Mouse (Mus musculus) forebrain, embryonic 13.5 days (tissue): Measurements from ENCODE around the gene Dazap2. TPM values are rescaled to one million over a fixed set of nuclear protein-coding genes. Genes with fewer than 3 reads are reported as not detected.

ENCODE experiments used
- ATAC-seq: fragments of 200-750 bp; cut with Nextera tagmentation; 2 replicates; pipeline ENCODE4 v1.8.0; 2017
- H3K27ac ChIP-seq: fragments of 300-500 bp; sonication (generic); 2 replicates; pipeline ENCODE4 v1.5.1; 2015; ENCODE audit warnings: inconsistent platforms, mild to moderate bottlenecking, moderate library complexity
- H3K27me3 ChIP-seq: fragments of 300-500 bp; sonication (generic); 2 replicates; pipeline ENCODE4 v1.6.1; 2015; ENCODE audit warnings: mild to moderate bottlenecking, inconsistent platforms
- H3K36me3 ChIP-seq: fragments of 300-500 bp; sonication (generic); 2 replicates; pipeline ENCODE4 v1.6.1; 2015; ENCODE audit warnings: mild to moderate bottlenecking, inconsistent platforms; ENCODE audit not compliant: poor library complexity, severe bottlenecking
- H3K4me1 ChIP-seq: fragments of 300-500 bp; sonication (generic); 2 replicates; pipeline ENCODE4 v1.6.1; 2015; ENCODE audit warnings: inconsistent platforms
- H3K4me2 ChIP-seq: fragments of 300-500 bp; sonication (generic); 2 replicates; pipeline ENCODE4 v1.6.1; 2015; ENCODE audit warnings: inconsistent platforms, mild to moderate bottlenecking, moderate library complexity
- H3K4me3 ChIP-seq: fragments of 300-500 bp; sonication (generic); 2 replicates; pipeline ENCODE4 v1.5.1; 2015; ENCODE audit warnings: mild to moderate bottlenecking, inconsistent platforms
- H3K9ac ChIP-seq: fragments of 300-500 bp; sonication (generic); 2 replicates; pipeline ENCODE4 v1.6.1; 2015; ENCODE audit warnings: mild to moderate bottlenecking, inconsistent platforms
- H3K9me3 ChIP-seq: fragments of 300-500 bp; sonication (generic); replicated peaks from 2 replicates; pipeline ENCODE4 v1.6.1; 2016; ENCODE audit warnings: inconsistent platforms
- WGBS: fragments of 180-500 bp; shearing (Covaris S2); methylation state at CpG from one replicate; pipeline ENCODE4 v1.1.7; 2015; 5-methylcytosine and 5-hydroxymethylcytosine counted together
- microRNA-seq: library from miRNA; unstranded; fragments of <30 nt; microRNA quantifications from one replicate; pipeline ENCODE4, GENCODE M21; 2016
- polyA plus RNA-seq: library from polyadenylated mRNA; unstranded; fragments of >200 nt; fragmentation: Nextera tagmentation; extraction: Ambion mirVana; gene quantifications from 2 replicates; pipeline ENCODE4 v1.2.1, GENCODE M21; 2015

The Dazap2 gene
- polyA plus RNA-seq, 1 experiment from 2014 or later, result 192 TPM

- no peak overlapping the region for H3K4me2 ChIP-seq
- H3K4me1 ChIP-seq, result no peaks in the 10 kb centered on the region
- H3K4me3 ChIP-seq, result no peak overlapping the region
- H3K9ac ChIP-seq, result no peak overlapping the region
- no peak for ATAC-seq
- WGBS, result 85% methylated on average over 5 of the region's 5 CpGs
- no peaks in the 10 kb centered on the region for H3K27me3 ChIP-seq
- no peaks in the 10 kb centered on the region for H3K36me3 ChIP-seq
- no peak overlapping the region for H3K27ac ChIP-seq
- no peaks in the 10 kb centered on the region for H3K9me3 ChIP-seq
Observed at GRCm38 (mm10) chr15:100667871-100668545, 52.9 kb downstream of the Dazap2 start.

- no peaks in the 10 kb centered on the region for H3K36me3 ChIP-seq
- H3K4me2 ChIP-seq, result no peak within 1 kb of the TSS
- no peak within 1 kb of the TSS for H3K27ac ChIP-seq
- no peak within 1 kb of the TSS for H3K9ac ChIP-seq
- no peaks in the 10 kb centered on the region for H3K9me3 ChIP-seq
- no peaks in the 10 kb centered on the region for H3K27me3 ChIP-seq
- 94% methylated on average over 20 of the region's 20 CpGs for WGBS
- no peak within 1 kb of the TSS for H3K4me3 ChIP-seq
- no peak for ATAC-seq
- no peaks in the 10 kb centered on the region for H3K4me1 ChIP-seq
Observed at GRCm38 (mm10) chr15:100669337-100669736, 54.2 kb downstream of the Dazap2 start, which contains the start of gene Bin2. Bin2 (minus strand) TSS chr15:100669553.

GRCm38 (mm10) chr15:100670004-100670403 lies 54.9 kb downstream of the Dazap2 start:
- no peak overlapping the region for H3K27ac ChIP-seq
- 87% methylated on average over 8 of the region's 8 CpGs for WGBS
- H3K4me2 ChIP-seq, result no peak overlapping the region
- no peak overlapping the region for H3K4me3 ChIP-seq
- no peaks in the 10 kb centered on the region for H3K9me3 ChIP-seq
- H3K36me3 ChIP-seq, result no peaks in the 10 kb centered on the region
- no peak for ATAC-seq
- no peak overlapping the region for H3K9ac ChIP-seq
- no peaks in the 10 kb centered on the region for H3K27me3 ChIP-seq
- H3K4me1 ChIP-seq, result no peaks in the 10 kb centered on the region

Small RNA genes within 50 kb of the gene (microRNA-seq; reads per million reads assigned to microRNA genes)
- gene Mir6961, result not detected

Other genes with a start within 250 kb of the Dazap2 start
- gene Gm5475, start 193.2 kb upstream of the Dazap2 start, polyA plus RNA-seq, result 0.06 TPM in 1 of 2 replicates, not detected in the other
- gene Slc11a2, start 190.3 kb upstream of the Dazap2 start, polyA plus RNA-seq, result 21.3 and 22.1 TPM in 2 replicates
- gene Letmd1, start 146.3 kb upstream of the Dazap2 start, polyA plus RNA-seq, result 44.7 and 50.3 TPM in 2 replicates
- gene Csrnp2, start 119.9 kb upstream of the Dazap2 start, polyA plus RNA-seq, result 34.7 and 39.2 TPM in 2 replicates
- gene Tfcp2, start 63.3 kb upstream of the Dazap2 start, polyA plus RNA-seq, result 35.2 and 38.3 TPM in 2 replicates
- gene Pou6f1, start 15.4 kb upstream of the Dazap2 start, polyA plus RNA-seq, result 36.4 and 37.5 TPM in 2 replicates
- 1.7 and 2.1 TPM in 2 replicates for gene Smagp, start 21.6 kb downstream of the Dazap2 start, polyA plus RNA-seq
- gene Bin2, start 54.2 kb downstream of the Dazap2 start, polyA plus RNA-seq, result 1.3 and 1.7 TPM in 2 replicates
- 0.23 and 1.2 TPM in 2 replicates for gene Cela1, start 72.6 kb downstream of the Dazap2 start, polyA plus RNA-seq
- 0.06 and 0.10 TPM in 2 replicates for gene Galnt6, start 114.0 kb downstream of the Dazap2 start, polyA plus RNA-seq
- gene Slc4a8, start 146.4 kb downstream of the Dazap2 start, polyA plus RNA-seq, result 17.1 and 19.5 TPM in 2 replicates